Mouse (Mus musculus) megakaryocyte, embryonic 14.5 days (primary cell): Measurements from ENCODE around the gene Hrk.

Source experiments
- FLI1 ChIP-seq: IDR thresholded peaks from 2 replicates; pipeline ENCODE4 v1.6.1; 2012; ENCODE audit warnings: low read length, inconsistent platforms, mixed read lengths
- GATA1 ChIP-seq: IDR thresholded peaks from 3 replicates; pipeline ENCODE4 v1.6.1; 2012; ENCODE audit warnings: mixed read lengths, low read length, inconsistent platforms, borderline replicate concordance

DNA sequence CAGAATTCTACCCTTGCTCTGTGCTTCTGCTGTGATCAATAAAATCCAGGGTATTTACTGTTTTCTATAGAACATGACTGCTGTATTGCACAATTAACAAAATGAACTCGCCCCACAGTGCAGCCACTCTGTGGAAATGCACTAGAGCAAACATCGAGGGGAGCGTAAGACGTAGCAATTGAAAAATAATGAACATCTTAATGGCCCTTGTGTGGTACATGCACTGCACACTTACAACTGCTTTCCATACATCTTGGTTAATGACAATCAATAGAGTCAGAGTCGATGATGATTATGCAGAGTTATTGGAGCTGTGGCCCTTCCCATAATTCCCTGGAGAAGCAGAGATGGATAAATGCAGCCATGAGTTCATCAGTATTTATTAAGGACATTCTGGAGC lies 45.5 kb upstream of the Hrk start:
- TF ChIP-seq GATA1 (no peak), FLI1 (no peak)
